Mouse (Mus musculus) thymus, adult 2 months (tissue): Measurements from ENCODE around the gene Stx8.

Experiments used
- CTCF ChIP-seq: fragments of 200-500 bp; IDR thresholded peaks from 2 replicates; pipeline ENCODE4 v1.5.1; 2012; ENCODE audit warnings: mild to moderate bottlenecking, control low read depth, low read length, moderate library complexity, borderline replicate concordance; ENCODE audit not compliant: control insufficient read depth, poor library complexity, insufficient read depth; ENCODE audit errors: extremely low read depth
- POLR2A ChIP-seq: fragments of 200-500 bp; IDR thresholded peaks from 2 replicates; pipeline ENCODE4 v1.6.1; 2012; ENCODE audit warnings: mild to moderate bottlenecking, low read length, control low read depth, moderate library complexity; ENCODE audit not compliant: control insufficient read depth, poor library complexity, insufficient read depth; ENCODE audit errors: extremely low read depth

DNA sequence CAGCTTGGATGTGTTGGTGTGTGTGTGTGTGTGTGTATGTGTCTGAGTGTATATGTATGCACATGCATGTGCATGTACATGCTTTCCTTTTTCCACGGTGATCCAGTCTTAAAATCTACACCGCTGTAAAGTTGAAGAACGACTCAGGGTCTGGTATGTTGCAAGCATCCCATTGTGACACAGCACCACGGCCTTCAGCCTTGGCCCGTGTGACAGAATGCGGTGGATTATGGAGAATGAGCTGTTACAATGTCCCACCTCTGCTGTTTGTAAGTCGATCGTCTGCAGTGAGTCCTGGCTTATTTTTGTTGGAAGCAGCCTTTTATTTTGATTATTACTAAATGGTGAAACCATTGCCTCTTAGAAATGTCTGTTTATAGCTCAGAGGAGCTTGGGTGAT lies 52.2 kb downstream of the Stx8 start:
- TF ChIP-seq CTCF (no peak), POLR2A (no peak)
